Comparison of ENCODE assay signal across 12 mouse cellular contexts in genomic region chr5:26355156-26355555, GRCm38 (mm10).
"Had no signal": no experiment of that assay in that cellular context is flagged by ENCODE, and none has a peak within 500 bp of the region (broad histone marks: within the 10 kb centered on the region; RNA-seq: fewer than 3 reads in every experiment).

No protein-coding gene starts in this region.

- DNase-seq: cerebellum, adult 2 months; cerebellum, adult 8-10 months; cerebellum, postnatal 36 days; embryo, embryonic 11 days; forebrain, postnatal 0 days; gastrocnemius, adult 2 months; gastrocnemius, postnatal 10 days; gastrocnemius, postnatal 14 days; gastrocnemius, postnatal 25 days; gastrocnemius, postnatal 36 days; heart, adult 18-20 months; heart, adult 2 months had no signal
